Mouse (Mus musculus) thymus, adult 2 months (tissue): ENCODE results near the gene Ndufb4.

ENCODE experiments used
- CTCF ChIP-seq: fragments of 200-500 bp; IDR thresholded peaks from 2 replicates; pipeline ENCODE4 v1.5.1; 2012; ENCODE audit warnings: mild to moderate bottlenecking, control low read depth, low read length, moderate library complexity, borderline replicate concordance; ENCODE audit not compliant: control insufficient read depth, poor library complexity, insufficient read depth; ENCODE audit errors: extremely low read depth
- POLR2A ChIP-seq: fragments of 200-500 bp; IDR thresholded peaks from 2 replicates; pipeline ENCODE4 v1.6.1; 2012; ENCODE audit warnings: mild to moderate bottlenecking, low read length, control low read depth, moderate library complexity; ENCODE audit not compliant: control insufficient read depth, poor library complexity, insufficient read depth; ENCODE audit errors: extremely low read depth

GRCm38 (mm10) chr16:37686834-37687233, 32.6 kb upstream of the Ndufb4 start:
- TF ChIP-seq CTCF = no peak
- TF ChIP-seq POLR2A = no peak
